Mouse (Mus musculus): ENCODE results near the gene Hist1h2bg. TPM values are rescaled to one million over a fixed set of nuclear protein-coding genes. Genes with fewer than 3 reads are reported as not detected.

Hist1h2bg gene
- total and polyA plus RNA-seq, 3 experiments, result 14.7 to 2,580 TPM; not detected in 1

GRCm38 (mm10) chr13:23554925-23555838, 16.0 kb upstream of the Hist1h2bg start:
- Histone ChIP-seq H3K4me1 (ENCODE audit: control insufficient read depth in 1 of 2, insufficient read depth in 2 of 2, low read length in 2 of 2) (peaks cover 0 to 11% of the 10 kb centered on the region in 2 experiments; a peak in 1 of 4 replicates), H3K9me3 (replicated peaks; ENCODE audit: insufficient read depth, low read length) (no peaks in the 10 kb centered on the region), H3K4me3 (ENCODE audit: control insufficient read depth in 1 of 2, insufficient read depth in 1 of 2, low read depth in 2 of 2, low read length in 2 of 2) (peak overlapping the region; percentile 2 to 48), H3K79me2 (ENCODE audit: control insufficient read depth, insufficient read depth, low read length, poor library complexity) (peaks cover 3% of the 10 kb centered on the region; the same call in 1 of the 2 replicates), H3K36me3 (ENCODE audit: control insufficient read depth in 1 of 2, insufficient read depth in 2 of 2, low read length in 2 of 2) (peaks cover 0 to 35% of the 10 kb centered on the region in 2 experiments; a peak in 2 of 4 replicates), H3K27me3 (ENCODE audit: control insufficient read depth in 1 of 2, insufficient read depth in 2 of 2, low read length in 2 of 2) (no peaks in the 10 kb centered on the region), H3K9ac (ENCODE audit: control insufficient read depth, low read depth, low read length, poor library complexity, severe bottlenecking) (peak overlapping the region; percentile 93), H3K27ac (ENCODE audit: control insufficient read depth, low read depth, low read length) (peak overlapping the region; percentile 98)
- TF ChIP-seq MYC (IDR thresholded peaks at IDR 0.05; ENCODE audit: low read depth, low read length), result no peak
- 0 out of 6 replicates have a peak, but pooled peaks of 1 of the 3 experiments have one; percentile 6 for TF ChIP-seq CTCF (IDR thresholded peaks at IDR 0.05 in 2 of 3, conservative IDR thresholded peaks at IDR 0.05 in 1 of 3; ENCODE audit: control insufficient read depth in 1 of 3, insufficient read depth in 1 of 3, low read depth in 2 of 3, low read length in 3 of 3, poor library complexity in 1 of 3, severe bottlenecking in 1 of 3)
- TF ChIP-seq HCFC1 (IDR thresholded peaks at IDR 0.05; ENCODE audit: low read depth, low read length), result no peak
- no peak for TF ChIP-seq KAT2A (conservative IDR thresholded peaks at IDR 0.05; ENCODE audit: low read depth, low read length)
- TF ChIP-seq ZMIZ1 (IDR thresholded peaks at IDR 0.05; ENCODE audit: low read depth, low read length), result no peak
- TF ChIP-seq POLR2AphosphoS2 (IDR thresholded peaks at IDR 0.05; ENCODE audit: low read length), result no peak
- TF ChIP-seq JUND (IDR thresholded peaks at IDR 0.05; ENCODE audit: low read depth, low read length), result no peak
- TF ChIP-seq MAFK (IDR thresholded peaks at IDR 0.05; ENCODE audit: borderline replicate concordance, low read depth, low read length), result no peak
- TF ChIP-seq E2F4 (IDR thresholded peaks at IDR 0.05; ENCODE audit: borderline replicate concordance, low read depth, low read length), result no peak
- TF ChIP-seq USF2 (IDR thresholded peaks at IDR 0.05; ENCODE audit: borderline replicate concordance in 1 of 2, insufficient read depth in 1 of 2, low read depth in 1 of 2, low read length in 2 of 2), result no peak
- TF ChIP-seq ZC3H11A (IDR thresholded peaks at IDR 0.05; ENCODE audit: low read depth, low read length), result no peak
- no peak for TF ChIP-seq RAD21 (IDR thresholded peaks at IDR 0.05; ENCODE audit: low read depth, low read length)
- TF ChIP-seq TBP (IDR thresholded peaks at IDR 0.05; ENCODE audit: low read depth, low read length), result peak; percentile 99
- TF ChIP-seq ZKSCAN1 (IDR thresholded peaks at IDR 0.05; ENCODE audit: low read depth, low read length), result no peak
- TF ChIP-seq POLR2A (IDR thresholded peaks at IDR 0.05; ENCODE audit: control insufficient read depth in 1 of 2, insufficient read depth in 1 of 2, low read depth in 1 of 2, low read length in 2 of 2, poor library complexity in 1 of 2), result peak; percentile 88 to 99
- TF ChIP-seq POLR2AphosphoS5 (IDR thresholded peaks at IDR 0.05; ENCODE audit: borderline replicate concordance, low read depth, low read length), result 0 out of 2 replicates have a peak, but pooled peaks have one; percentile 96
- TF ChIP-seq SMC3 (IDR thresholded peaks at IDR 0.05; ENCODE audit: low read depth, low read length), result no peak
- no peak for TF ChIP-seq ZNF384 (IDR thresholded peaks at IDR 0.05; ENCODE audit: low read depth, low read length)
- TF ChIP-seq ELF1 (IDR thresholded peaks at IDR 0.05; ENCODE audit: low read depth, low read length), result no peak
- TF ChIP-seq CHD1 (IDR thresholded peaks at IDR 0.05; ENCODE audit: low read depth, low read length), result no peak
- no peak for TF ChIP-seq MAZ (IDR thresholded peaks at IDR 0.05; ENCODE audit: low read depth, low read length)
- TF ChIP-seq GABPA (IDR thresholded peaks at IDR 0.05; ENCODE audit: low read depth, low read length), result no peak
- TF ChIP-seq GATA1 (IDR thresholded peaks at IDR 0.05; ENCODE audit: low read depth, low read length), result no peak
- no peak for TF ChIP-seq EP300 (IDR thresholded peaks at IDR 0.05; ENCODE audit: low read depth in 1 of 2, low read length in 2 of 2)
- no peak for TF ChIP-seq TAL1 (IDR thresholded peaks at IDR 0.05; ENCODE audit: low read length)
- TF ChIP-seq NELFE (IDR thresholded peaks at IDR 0.05; ENCODE audit: low read depth, low read length), result no peak
- TF ChIP-seq MXI1 (IDR thresholded peaks at IDR 0.05; ENCODE audit: low read depth, low read length), result no peak
- no peak for TF ChIP-seq TCF12 (IDR thresholded peaks at IDR 0.05; ENCODE audit: low read depth, low read length)
- TF ChIP-seq UBTF (IDR thresholded peaks at IDR 0.05; ENCODE audit: borderline replicate concordance, insufficient read depth, low read depth, low read length), result peak; percentile 98; the same call in 1 of the 2 replicates
- no peak for TF ChIP-seq NRF1 (IDR thresholded peaks at IDR 0.05; ENCODE audit: insufficient read depth, low read depth, low read length, poor library complexity, severe bottlenecking)
- TF ChIP-seq MAX (IDR thresholded peaks at IDR 0.05; ENCODE audit: low read length), result no peak
- TF ChIP-seq MYB (IDR thresholded peaks at IDR 0.05; ENCODE audit: low read depth, low read length), result no peak
- no peak for TF ChIP-seq USF1 (IDR thresholded peaks at IDR 0.05; ENCODE audit: low read depth, low read length)
- DNase-seq (ENCODE audit: low read depth, low spot score), result peak; percentile 94
